Mouse (Mus musculus) neural tube, embryonic 14.5 days (tissue): ENCODE results near the gene Ankrd23. TPM values are rescaled to one million over a fixed set of nuclear protein-coding genes. Genes with fewer than 3 reads are reported as not detected.

ENCODE experiments used
- ATAC-seq: fragments of 200-750 bp; cut with Nextera tagmentation; 2 replicates; pipeline ENCODE4 v1.8.0; 2017; ENCODE audit warnings: low read depth, mild to moderate bottlenecking, moderate TSS enrichment, moderate library complexity
- H3K27ac ChIP-seq: fragments of 300-500 bp; sonication (generic); 2 replicates; pipeline ENCODE4 v1.5.1; 2014; ENCODE audit warnings: low read depth, mild to moderate bottlenecking, control low read depth, low read length, moderate library complexity, mixed read lengths
- H3K27me3 ChIP-seq: fragments of 300-500 bp; sonication (generic); 2 replicates; pipeline ENCODE4 v1.6.1; 2014; ENCODE audit warnings: low read length; ENCODE audit not compliant: control insufficient read depth, insufficient read depth
- H3K36me3 ChIP-seq: fragments of 300-500 bp; sonication (generic); 2 replicates; pipeline ENCODE4 v1.6.1; 2014; ENCODE audit warnings: low read length, mixed read lengths; ENCODE audit not compliant: control insufficient read depth, insufficient read depth
- H3K4me1 ChIP-seq: fragments of 300-500 bp; sonication (generic); 2 replicates; pipeline ENCODE4 v1.6.1; 2014; ENCODE audit warnings: low read length; ENCODE audit not compliant: control insufficient read depth, insufficient read depth
- H3K4me2 ChIP-seq: fragments of 300-500 bp; sonication (generic); 2 replicates; pipeline ENCODE4 v1.6.1; 2014; ENCODE audit warnings: mild to moderate bottlenecking, low read depth, low read length, control low read depth
- H3K4me3 ChIP-seq: fragments of 300-500 bp; sonication (generic); 2 replicates; pipeline ENCODE4 v1.5.1; 2014; ENCODE audit warnings: low read depth, low read length, control low read depth, mixed read lengths
- H3K9ac ChIP-seq: fragments of 300-500 bp; sonication (generic); replicated peaks from 2 replicates; pipeline ENCODE4 v1.6.1; 2014; ENCODE audit warnings: low read depth, mild to moderate bottlenecking, control low read depth, low read length, mixed read lengths
- H3K9me3 ChIP-seq: fragments of 300-500 bp; sonication (generic); 2 replicates; pipeline ENCODE4 v1.6.1; 2016; ENCODE audit warnings: low read length; ENCODE audit not compliant: control insufficient read depth
- WGBS: fragments of 180-500 bp; shearing (Covaris S2); extraction: QIAGEN DNeasy Blood & Tissue Kit; methylation state at CpG from one replicate; pipeline ENCODE4 v1.1.7; 2014; 5-methylcytosine and 5-hydroxymethylcytosine counted together
- polyA plus RNA-seq: library from polyadenylated mRNA; unstranded; fragments of >200 nt; fragmentation: Nextera tagmentation; extraction: Ambion mirVana; gene quantifications from 2 replicates; pipeline ENCODE4 v1.2.1, GENCODE M21; 2014

Gene Ankrd23
- polyA plus RNA-seq, 1 experiment from 2014 or later: 14.9 TPM

DNA sequence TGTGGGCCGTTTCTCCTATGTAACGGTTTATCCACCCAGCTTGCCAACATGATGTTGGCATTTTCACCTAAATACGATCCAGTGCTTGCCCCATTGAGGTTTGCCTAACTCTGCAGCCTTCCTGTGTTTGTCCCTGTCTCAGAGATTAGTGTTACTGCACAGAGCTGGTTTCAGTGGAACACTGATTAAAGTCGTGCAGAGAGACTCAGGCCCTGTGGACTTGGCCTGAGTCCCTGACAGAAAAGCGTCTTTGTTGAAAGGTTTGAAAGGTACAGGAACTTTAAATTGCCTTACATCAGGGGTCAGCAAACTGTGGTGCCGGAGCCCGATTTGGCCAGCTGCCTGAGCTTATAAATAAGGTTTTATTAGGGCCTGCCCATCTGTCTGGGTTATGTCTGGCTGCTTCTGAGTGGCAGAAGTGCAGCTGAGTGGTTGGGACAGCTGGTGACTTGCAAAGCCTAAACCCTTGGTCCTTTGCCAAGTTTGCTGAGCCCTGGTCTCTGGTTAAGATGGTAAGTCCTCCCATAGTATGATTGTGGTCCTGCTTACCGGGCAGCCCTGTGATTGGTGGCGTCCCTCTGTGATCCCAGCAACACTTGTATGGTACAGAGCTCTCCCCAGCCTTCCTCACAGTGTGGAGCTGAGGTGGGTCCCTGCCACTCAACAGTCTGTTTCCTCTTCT lies 13.2 kb downstream of the Ankrd23 start:
- Histone ChIP-seq H3K9ac (0 out of 2 replicates have a peak overlapping the region, but pooled peaks have one; percentile 1), H3K4me1 (0 out of 2 replicates have a peak, but pooled peaks cover 13% of the 10 kb centered on the region), H3K4me2 (no peak overlapping the region), H3K4me3 (no peak overlapping the region), H3K27me3 (no peaks in the 10 kb centered on the region), H3K9me3 (no peaks in the 10 kb centered on the region), H3K36me3 (peaks cover 42% of the 10 kb centered on the region), H3K27ac (peak overlapping the region; percentile 34; the same call in 1 of the 2 replicates)
- 39% methylated on average over 9 of the region's 9 CpGs for WGBS
- ATAC-seq: peak; percentile 71; the same call in 1 of the 2 replicates

DNA sequence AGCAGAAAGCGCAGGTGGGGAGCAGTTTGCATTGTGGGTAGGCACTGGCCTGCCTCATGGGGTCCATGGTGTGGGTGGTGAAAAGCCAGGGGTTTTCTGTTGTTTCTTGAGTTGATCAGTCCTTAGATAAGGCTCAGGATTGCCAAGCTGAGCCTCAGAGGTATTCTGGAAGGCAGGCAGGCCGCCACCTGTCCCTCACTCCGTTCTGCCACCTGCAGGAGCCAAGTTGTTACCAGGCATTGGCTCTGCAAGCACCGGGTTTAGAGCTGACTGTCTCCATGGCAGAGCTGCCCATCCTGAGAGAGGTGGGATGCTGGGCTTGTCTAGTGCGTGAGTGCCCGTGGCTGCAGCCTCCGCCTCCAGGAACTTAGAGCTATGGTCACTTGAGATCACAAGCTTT lies 14.5 kb downstream of the Ankrd23 start:
- Histone ChIP-seq H3K9me3 (no peaks in the 10 kb centered on the region), H3K27ac (no peak overlapping the region), H3K9ac (no peak overlapping the region), H3K4me3 (no peak overlapping the region), H3K36me3 (peaks cover 42% of the 10 kb centered on the region), H3K27me3 (no peaks in the 10 kb centered on the region), H3K4me2 (no peak overlapping the region), H3K4me1 (0 out of 2 replicates have a peak, but pooled peaks cover 13% of the 10 kb centered on the region)
- ATAC-seq: no peak
- 92% methylated on average over 7 of the region's 7 CpGs for WGBS

GRCm38 (mm10) chr1:36519626-36520025 lies 17.1 kb downstream of the Ankrd23 start:
- peaks cover 25% of the 10 kb centered on the region for H3K4me1 ChIP-seq
- no peak overlapping the region for H3K9ac ChIP-seq
- H3K9me3 ChIP-seq: no peaks in the 10 kb centered on the region
- H3K4me2 ChIP-seq: no peak overlapping the region
- H3K27me3 ChIP-seq: no peaks in the 10 kb centered on the region
- no peak for ATAC-seq
- H3K36me3 ChIP-seq: peaks cover 37% of the 10 kb centered on the region
- H3K4me3 ChIP-seq: no peak overlapping the region
- no peak overlapping the region for H3K27ac ChIP-seq
- 84% methylated on average over 11 of the region's 11 CpGs for WGBS

GRCm38 (mm10) chr1:36518259-36518658 lies 18.4 kb downstream of the Ankrd23 start:
- 85% methylated on average over 3 of the region's 3 CpGs for WGBS
- no peaks in the 10 kb centered on the region for H3K27me3 ChIP-seq
- no peaks in the 10 kb centered on the region for H3K9me3 ChIP-seq
- H3K36me3 ChIP-seq: peaks cover 37% of the 10 kb centered on the region
- no peak overlapping the region for H3K9ac ChIP-seq
- no peak for ATAC-seq
- H3K4me2 ChIP-seq: no peak overlapping the region
- peaks cover 29% of the 10 kb centered on the region for H3K4me1 ChIP-seq
- no peak overlapping the region for H3K4me3 ChIP-seq
- H3K27ac ChIP-seq: no peak overlapping the region

DNA sequence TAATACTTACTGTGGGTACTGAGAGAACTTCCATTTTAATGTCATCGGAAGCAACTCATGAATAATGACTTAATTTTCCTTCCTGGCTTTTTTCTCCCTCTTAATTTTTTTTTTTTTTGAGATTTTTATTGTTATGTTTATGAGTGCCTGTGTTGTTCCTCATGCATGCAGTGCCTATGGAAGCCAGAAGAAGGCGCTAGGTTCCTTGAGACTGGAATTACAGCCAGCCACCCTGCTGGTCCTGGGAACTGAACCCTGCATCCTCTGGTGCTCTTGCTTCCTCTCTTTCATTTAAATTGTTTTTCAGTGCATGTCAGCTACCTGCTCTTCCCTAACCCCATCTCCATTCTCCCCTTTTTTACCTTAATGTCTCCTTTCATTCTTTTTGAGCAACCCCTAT lies 23.0 kb downstream of the Ankrd23 start:
- ATAC-seq: no peak
- peaks cover 6% of the 10 kb centered on the region; the same call in 1 of the 2 replicates for H3K27me3 ChIP-seq
- peak overlapping the region; percentile 99 for H3K4me2 ChIP-seq
- H3K4me1 ChIP-seq: peaks cover 27% of the 10 kb centered on the region
- no peak overlapping the region for H3K9ac ChIP-seq
- no peak overlapping the region for H3K27ac ChIP-seq
- 34% methylated on average over 2 of the region's 2 CpGs for WGBS
- H3K36me3 ChIP-seq: no peaks in the 10 kb centered on the region
- H3K9me3 ChIP-seq: no peaks in the 10 kb centered on the region
- H3K4me3 ChIP-seq: peak overlapping the region; percentile 70

DNA sequence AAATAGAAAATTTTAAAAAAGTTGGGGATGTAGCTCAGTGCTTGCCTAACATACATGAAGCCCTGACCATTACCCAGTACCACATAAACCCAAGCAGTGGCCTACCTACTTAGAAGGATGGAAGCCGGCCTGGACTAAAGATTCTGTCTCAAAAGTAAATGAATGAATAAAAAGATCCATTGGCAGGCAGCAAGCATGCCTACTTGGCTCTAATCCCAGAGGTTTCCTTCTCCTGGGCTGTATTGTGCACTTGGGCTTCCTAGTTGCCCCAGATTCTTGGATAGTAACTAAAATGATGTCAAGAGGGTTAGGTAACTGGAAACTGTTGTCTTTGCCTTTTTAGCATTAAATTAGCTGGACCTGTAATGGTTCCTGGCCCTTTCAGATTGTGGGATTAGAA lies 23.4 kb downstream of the Ankrd23 start:
- Histone ChIP-seq H3K4me3 (peak overlapping the region; percentile 70), H3K4me2 (peak overlapping the region; percentile 99), H3K9me3 (no peaks in the 10 kb centered on the region), H3K9ac (peak overlapping the region; percentile 88), H3K27ac (no peak overlapping the region), H3K36me3 (no peaks in the 10 kb centered on the region), H3K4me1 (peaks cover 27% of the 10 kb centered on the region), H3K27me3 (peaks cover 6% of the 10 kb centered on the region; the same call in 1 of the 2 replicates)
- ATAC-seq: no peak
- 0% methylated on average over 1 of the region's 1 CpGs for WGBS

GRCm38 (mm10) chr1:36512966-36513280 lies 23.8 kb downstream of the Ankrd23 start:
- Histone ChIP-seq H3K9ac (peak overlapping the region; percentile 88), H3K4me2 (peak overlapping the region; percentile 99), H3K36me3 (no peaks in the 10 kb centered on the region), H3K9me3 (no peaks in the 10 kb centered on the region), H3K27me3 (peaks cover 6% of the 10 kb centered on the region; the same call in 1 of the 2 replicates), H3K4me3 (peak overlapping the region; percentile 70), H3K27ac (peak overlapping the region; percentile 87), H3K4me1 (peaks cover 27% of the 10 kb centered on the region)
- 2% methylated on average over 16 of the region's 16 CpGs for WGBS
- no peak for ATAC-seq

DNA sequence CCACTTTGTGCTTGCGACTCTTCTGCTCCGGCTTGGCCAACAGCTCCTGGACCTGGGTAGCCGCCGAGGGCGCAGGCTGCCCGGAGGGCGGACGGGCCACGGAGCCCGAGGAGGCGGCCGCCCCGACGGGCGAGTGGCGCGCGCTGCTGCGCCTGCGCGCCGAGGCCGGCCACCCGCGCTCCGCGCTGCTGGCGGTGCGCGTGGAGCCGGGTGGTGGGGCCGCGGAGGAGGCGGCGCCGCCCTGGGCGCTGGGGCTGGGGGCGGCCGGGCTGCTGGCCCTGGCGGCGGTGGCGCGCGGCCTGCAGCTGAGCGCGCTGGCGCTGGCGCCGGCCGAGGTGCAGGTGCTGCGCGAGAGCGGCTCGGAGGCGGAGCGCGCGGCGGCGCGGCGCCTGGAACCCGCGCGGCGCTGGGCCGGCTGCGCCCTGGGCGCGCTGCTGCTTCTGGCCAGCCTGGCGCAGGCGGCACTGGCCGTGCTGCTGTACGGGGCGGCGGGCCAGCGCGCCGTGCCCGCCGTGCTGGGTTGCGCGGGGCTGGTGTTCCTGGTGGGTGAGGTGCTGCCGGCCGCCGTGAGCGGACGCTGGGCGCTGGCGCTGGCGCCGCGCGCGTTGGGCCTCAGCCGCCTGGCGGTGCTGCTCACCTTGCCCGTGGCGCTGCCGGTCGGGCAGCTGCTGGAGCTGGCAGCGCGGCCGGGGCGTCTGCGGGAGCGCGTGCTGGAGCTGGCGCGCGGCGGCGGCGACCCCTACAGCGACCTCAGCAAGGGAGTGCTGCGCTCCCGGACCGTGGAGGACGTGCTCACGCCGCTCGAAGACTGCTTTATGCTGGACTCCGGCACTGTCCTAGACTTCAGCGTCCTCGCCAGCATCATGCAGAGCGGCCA lies 24.4 kb downstream of the Ankrd23 start:
- Histone ChIP-seq H3K4me1 (peaks cover 27% of the 10 kb centered on the region), H3K27ac (peak overlapping the region; percentile 87), H3K9me3 (no peaks in the 10 kb centered on the region), H3K4me3 (peak overlapping the region; percentile 70), H3K36me3 (no peaks in the 10 kb centered on the region), H3K4me2 (peak overlapping the region; percentile 99), H3K27me3 (peaks cover 6% of the 10 kb centered on the region; the same call in 1 of the 2 replicates), H3K9ac (peak overlapping the region; percentile 88)
- WGBS: under 1% methylated on average over 79 of the region's 126 CpGs
- peak; percentile 74 for ATAC-seq
